Mouse (Mus musculus): ENCODE data around the gene Defb15. TPM values are rescaled to one million over a fixed set of nuclear protein-coding genes. Genes with fewer than 3 reads are reported as not detected.

Gene Defb15
- total and polyA plus RNA-seq, 3 experiments, result not detected

DNA sequence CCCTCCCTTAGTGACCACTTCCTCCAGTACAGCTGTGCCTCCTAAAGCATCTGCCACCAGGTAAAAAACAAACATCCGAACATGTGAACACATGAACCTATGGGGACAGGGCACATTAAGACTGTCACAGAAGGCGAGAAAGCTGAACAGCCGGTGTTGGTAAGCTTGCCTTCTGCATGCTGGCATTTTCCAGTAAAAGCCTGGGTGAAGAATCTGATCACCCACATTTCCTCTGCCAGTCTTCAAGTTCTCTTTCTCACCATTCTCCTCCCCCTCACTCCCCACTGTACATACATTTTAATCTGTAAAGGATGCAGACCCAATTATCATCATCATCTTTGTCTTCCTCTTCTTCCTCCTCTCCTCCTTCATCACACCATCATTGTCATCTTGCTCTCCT lies 16.9 kb downstream of the Defb15 start:
- no peaks in the 10 kb centered on the region for H3K4me1 ChIP-seq (ENCODE audit: control insufficient read depth in 1 of 2, insufficient read depth in 2 of 2, low read length in 2 of 2)
- H3K4me3 ChIP-seq (ENCODE audit: control insufficient read depth in 1 of 2, insufficient read depth in 1 of 2, low read depth in 2 of 2, low read length in 2 of 2), result no peak overlapping the region
- no peaks in the 10 kb centered on the region for H3K79me2 ChIP-seq (ENCODE audit: control insufficient read depth, insufficient read depth, low read length, poor library complexity)
- no peaks in the 10 kb centered on the region for H3K36me3 ChIP-seq (ENCODE audit: control insufficient read depth in 1 of 2, insufficient read depth in 2 of 2, low read length in 2 of 2)
- no peaks in the 10 kb centered on the region for H3K9me3 ChIP-seq (replicated peaks; ENCODE audit: insufficient read depth, low read length)
- no peak overlapping the region for H3K9ac ChIP-seq (ENCODE audit: control insufficient read depth, low read depth, low read length, poor library complexity, severe bottlenecking)
- no peak for DNase-seq (ENCODE audit: low read depth, low spot score)
- TF ChIP-seq ZKSCAN1 (IDR thresholded peaks at IDR 0.05; ENCODE audit: low read depth, low read length) (no peak), SIN3A (IDR thresholded peaks at IDR 0.05; ENCODE audit: low read length) (no peak), MAFK (IDR thresholded peaks at IDR 0.05; ENCODE audit: borderline replicate concordance, low read depth, low read length) (no peak), CHD2 (IDR thresholded peaks at IDR 0.05; ENCODE audit: low read length) (no peak), E2F4 (IDR thresholded peaks at IDR 0.05; ENCODE audit: borderline replicate concordance, low read depth, low read length) (no peak), CHD1 (IDR thresholded peaks at IDR 0.05; ENCODE audit: low read depth, low read length) (no peak), MAZ (IDR thresholded peaks at IDR 0.05; ENCODE audit: low read depth, low read length) (no peak), NRF1 (IDR thresholded peaks at IDR 0.05; ENCODE audit: insufficient read depth, low read depth, low read length, poor library complexity, severe bottlenecking) (no peak), ETS1 (IDR thresholded peaks at IDR 0.05; ENCODE audit: low read depth, low read length) (no peak), UBTF (IDR thresholded peaks at IDR 0.05; ENCODE audit: borderline replicate concordance, insufficient read depth, low read depth, low read length) (no peak)
- no peak overlapping the region for H3K27ac ChIP-seq (ENCODE audit: control insufficient read depth, low read depth, low read length)
- no peaks in the 10 kb centered on the region for H3K27me3 ChIP-seq (ENCODE audit: control insufficient read depth in 1 of 2, insufficient read depth in 2 of 2, low read length in 2 of 2)

GRCm38 (mm10) chr8:21912554-21912953 lies 20.0 kb downstream of the Defb15 start:
- Histone ChIP-seq H3K36me3 (ENCODE audit: control insufficient read depth in 1 of 2, insufficient read depth in 2 of 2, low read length in 2 of 2) (no peaks in the 10 kb centered on the region), H3K4me3 (ENCODE audit: control insufficient read depth in 1 of 2, insufficient read depth in 1 of 2, low read depth in 2 of 2, low read length in 2 of 2) (no peak overlapping the region), H3K79me2 (ENCODE audit: control insufficient read depth, insufficient read depth, low read length, poor library complexity) (no peaks in the 10 kb centered on the region), H3K4me1 (ENCODE audit: control insufficient read depth in 1 of 2, insufficient read depth in 2 of 2, low read length in 2 of 2) (no peaks in the 10 kb centered on the region), H3K27ac (ENCODE audit: control insufficient read depth, low read depth, low read length) (no peak overlapping the region), H3K9me3 (replicated peaks; ENCODE audit: insufficient read depth, low read length) (no peaks in the 10 kb centered on the region), H3K27me3 (ENCODE audit: control insufficient read depth in 1 of 2, insufficient read depth in 2 of 2, low read length in 2 of 2) (no peaks in the 10 kb centered on the region), H3K9ac (ENCODE audit: control insufficient read depth, low read depth, low read length, poor library complexity, severe bottlenecking) (no peak overlapping the region)
- no peak for TF ChIP-seq MAFK (IDR thresholded peaks at IDR 0.05; ENCODE audit: borderline replicate concordance, low read depth, low read length)
- TF ChIP-seq USF1 (IDR thresholded peaks at IDR 0.05; ENCODE audit: low read depth, low read length), result no peak
- TF ChIP-seq GATA1 (IDR thresholded peaks at IDR 0.05; ENCODE audit: low read depth, low read length), result no peak
- no peak for TF ChIP-seq ZMIZ1 (IDR thresholded peaks at IDR 0.05; ENCODE audit: low read depth, low read length)
- TF ChIP-seq ZC3H11A (IDR thresholded peaks at IDR 0.05; ENCODE audit: low read depth, low read length), result no peak
- TF ChIP-seq ETS1 (IDR thresholded peaks at IDR 0.05; ENCODE audit: low read depth, low read length), result no peak
- TF ChIP-seq CHD2 (IDR thresholded peaks at IDR 0.05; ENCODE audit: low read length), result no peak
- TF ChIP-seq BHLHE40 (IDR thresholded peaks at IDR 0.05; ENCODE audit: borderline replicate concordance, low read depth, low read length), result no peak
- no peak for TF ChIP-seq KAT2A (conservative IDR thresholded peaks at IDR 0.05; ENCODE audit: low read depth, low read length)
- TF ChIP-seq MEF2A (IDR thresholded peaks at IDR 0.05; ENCODE audit: extremely low read depth, insufficient replicate concordance, low read depth, low read length, poor library complexity, severe bottlenecking), result no peak
- TF ChIP-seq ZNF384 (IDR thresholded peaks at IDR 0.05; ENCODE audit: low read depth, low read length), result no peak
- no peak for TF ChIP-seq NRF1 (IDR thresholded peaks at IDR 0.05; ENCODE audit: insufficient read depth, low read depth, low read length, poor library complexity, severe bottlenecking)
- TF ChIP-seq MYC (IDR thresholded peaks at IDR 0.05; ENCODE audit: low read depth, low read length), result no peak
- TF ChIP-seq TAL1 (IDR thresholded peaks at IDR 0.05; ENCODE audit: low read length), result no peak
- no peak for TF ChIP-seq SIN3A (IDR thresholded peaks at IDR 0.05; ENCODE audit: low read length)
- no peak for DNase-seq (ENCODE audit: low read depth, low spot score)
